Mouse (Mus musculus): ENCODE data around the gene Guk1. TPM values are rescaled to one million over a fixed set of nuclear protein-coding genes. Genes with fewer than 3 reads are reported as not detected.
A peak's percentile ranks its signal among the peaks of the same experiment; 100 is the strongest.

Gene Guk1
- total RNA-seq, 4 experiments from 2014 or later: 137 to 150 (median 141) TPM

- DNase-seq (ENCODE audit: low spot score in 2 of 2): no peak
Measured at GRCm38 (mm10) chr11:59164384-59164783, 27.6 kb downstream of the Guk1 start.

- DNase-seq (ENCODE audit: low spot score in 2 of 2): peak; percentile 98 to 100
Measured at GRCm38 (mm10) chr11:59163255-59164236, 28.5 kb downstream of the Guk1 start, which contains the start of gene Iba57. Gene Iba57, minus strand, starts transcription at chr11:59163739.

GRCm38 (mm10) chr11:59162443-59163254, 29.4 kb downstream of the Guk1 start:
- DNase-seq (ENCODE audit: low spot score in 2 of 2): no peak

GRCm38 (mm10) chr11:59161398-59161797, 30.6 kb downstream of the Guk1 start:
- no peak for DNase-seq (ENCODE audit: low spot score in 2 of 2)

- DNase-seq (ENCODE audit: low spot score in 2 of 2): no peak
Measured at GRCm38 (mm10) chr11:59159558-59159957, 32.5 kb downstream of the Guk1 start.

GRCm38 (mm10) chr11:59159099-59159498, 32.9 kb downstream of the Guk1 start:
- no peak for DNase-seq (ENCODE audit: low spot score in 2 of 2)

GRCm38 (mm10) chr11:59155900-59156299, 36.1 kb downstream of the Guk1 start:
- DNase-seq (ENCODE audit: low spot score in 2 of 2): no peak

- no peak for DNase-seq (ENCODE audit: low spot score in 2 of 2)
Measured at GRCm38 (mm10) chr11:59154220-59154619, 37.8 kb downstream of the Guk1 start.

GRCm38 (mm10) chr11:59151729-59152128, 40.3 kb downstream of the Guk1 start:
- no peak for DNase-seq (ENCODE audit: low spot score in 2 of 2)

GRCm38 (mm10) chr11:59149302-59149701, 42.7 kb downstream of the Guk1 start:
- no peak for DNase-seq (ENCODE audit: low spot score in 2 of 2)

GRCm38 (mm10) chr11:59142962-59143361, 49.0 kb downstream of the Guk1 start:
- no peak for DNase-seq (ENCODE audit: low spot score in 2 of 2)

- DNase-seq (ENCODE audit: low spot score in 2 of 2): no peak
Measured at GRCm38 (mm10) chr11:59141772-59142370, 50.1 kb downstream of the Guk1 start.

- DNase-seq (ENCODE audit: low spot score in 2 of 2): no peak
Measured at GRCm38 (mm10) chr11:59138537-59139486, 53.2 kb downstream of the Guk1 start.

- DNase-seq (ENCODE audit: low spot score in 2 of 2): no peak
Measured at GRCm38 (mm10) chr11:59136994-59137706, 54.9 kb downstream of the Guk1 start.

- no peak for DNase-seq (ENCODE audit: low spot score in 2 of 2)
Measured at GRCm38 (mm10) chr11:59135904-59136452, 56.0 kb downstream of the Guk1 start, which contains the start of gene Obscn. Gene Obscn, minus strand, starts transcription at chr11:59136402.

- no peak for DNase-seq (ENCODE audit: low spot score in 2 of 2)
Measured at GRCm38 (mm10) chr11:59135051-59135820, 56.8 kb downstream of the Guk1 start.

- DNase-seq (ENCODE audit: low spot score in 2 of 2): no peak
Measured at GRCm38 (mm10) chr11:59134373-59134997, 57.5 kb downstream of the Guk1 start.
